Mouse (Mus musculus): ENCODE data around the gene Anks3. TPM values are rescaled to one million over a fixed set of nuclear protein-coding genes. Genes with fewer than 3 reads are reported as not detected.

The Anks3 gene
- polyA plus RNA-seq, 1 experiment from 2014 or later: 43.4 TPM

DNA sequence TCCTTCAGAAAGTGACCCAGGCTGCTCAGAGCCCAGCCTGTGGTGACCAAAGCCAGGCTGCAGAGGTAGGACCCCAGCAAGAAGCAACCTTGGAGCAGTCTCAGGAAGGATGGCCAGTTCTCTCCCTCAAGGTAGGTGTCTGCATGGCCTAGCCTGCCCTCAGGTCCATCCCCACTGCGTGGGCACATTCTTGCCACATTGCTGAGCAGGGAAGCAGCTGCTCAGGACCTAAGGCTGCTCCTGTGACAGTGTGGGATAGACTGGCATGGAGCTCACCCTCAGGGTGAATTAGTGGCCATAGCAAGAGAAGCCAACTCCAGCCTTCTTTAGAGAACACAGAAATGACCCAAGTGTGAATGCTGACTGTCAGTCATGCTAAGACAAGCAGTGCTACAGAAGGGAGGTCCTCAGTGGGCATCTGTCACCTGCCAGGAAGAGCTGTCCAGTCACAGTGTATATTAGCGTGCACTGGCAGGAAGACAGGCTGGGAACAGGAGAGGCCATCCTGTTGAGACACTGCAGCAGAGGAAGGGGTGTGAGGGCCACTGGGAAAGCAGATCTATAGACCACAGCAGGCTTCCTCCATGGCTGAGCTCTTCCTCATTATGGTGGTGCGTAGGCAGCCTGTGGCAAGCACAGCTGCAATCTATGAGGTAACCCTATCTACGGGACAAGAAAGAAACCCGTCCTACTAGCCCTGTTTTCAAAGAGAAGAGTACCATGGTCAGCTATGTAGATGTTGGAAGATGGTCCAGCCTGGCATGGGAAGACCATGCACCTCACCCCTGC, 5.2 kb upstream of the Anks3 start:
- Histone ChIP-seq H3K27me3 (replicated peaks; ENCODE audit: insufficient read depth, low read length) (no peaks in the 10 kb centered on the region), H3K9me3 (ENCODE audit: low read length) (no peaks in the 10 kb centered on the region), H3K4me2 (replicated peaks; ENCODE audit: low read depth, low read length) (no peak overlapping the region), H3K4me3 (ENCODE audit: low read depth, low read length) (no peak overlapping the region), H3K27ac (ENCODE audit: low read length) (no peak overlapping the region), H3K36me3 (ENCODE audit: insufficient read depth, low read length) (no peaks in the 10 kb centered on the region), H3K4me1 (ENCODE audit: insufficient read depth, low read depth, low read length) (no peaks in the 10 kb centered on the region), H3K9ac (replicated peaks; ENCODE audit: low read depth) (no peak overlapping the region)
- DNase-seq (ENCODE audit: low spot score): peak; percentile 41
- 80% methylated on average over 5 of the region's 5 CpGs for WGBS
- peak; percentile 32; the same call in 1 of the 2 replicates for ATAC-seq
- 0 out of 2 replicates have a peak, but pooled peaks have one; percentile 22 for TF ChIP-seq EP300 (IDR thresholded peaks at IDR 0.05)
- TF ChIP-seq CTCF (IDR thresholded peaks at IDR 0.05): no peak

DNA sequence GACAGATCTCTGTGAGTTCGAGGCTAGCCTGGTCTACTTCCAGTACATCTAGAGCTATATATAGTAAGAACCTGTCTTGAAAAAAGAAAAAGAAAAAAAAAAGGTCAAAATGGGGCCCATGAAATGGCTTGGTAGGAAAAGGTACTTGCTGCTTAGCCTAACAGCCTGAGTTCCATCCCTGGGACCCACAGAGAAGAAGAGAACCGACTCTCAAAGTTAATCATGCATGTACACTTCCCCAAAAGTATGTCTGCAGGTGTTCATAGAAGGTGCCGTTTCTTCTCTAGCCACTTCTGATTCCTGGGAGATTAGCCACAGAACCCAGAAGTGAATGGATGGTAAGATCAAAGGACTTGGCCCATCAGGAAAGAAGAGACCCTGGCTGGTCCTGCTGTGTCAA, 4.4 kb upstream of the Anks3 start:
- TF ChIP-seq CTCF (IDR thresholded peaks at IDR 0.05) (no peak), EP300 (IDR thresholded peaks at IDR 0.05) (no peak)
- WGBS: 72% methylated on average over 3 of the region's 3 CpGs
- no peaks in the 10 kb centered on the region for H3K4me1 ChIP-seq (ENCODE audit: insufficient read depth, low read depth, low read length)

DNA sequence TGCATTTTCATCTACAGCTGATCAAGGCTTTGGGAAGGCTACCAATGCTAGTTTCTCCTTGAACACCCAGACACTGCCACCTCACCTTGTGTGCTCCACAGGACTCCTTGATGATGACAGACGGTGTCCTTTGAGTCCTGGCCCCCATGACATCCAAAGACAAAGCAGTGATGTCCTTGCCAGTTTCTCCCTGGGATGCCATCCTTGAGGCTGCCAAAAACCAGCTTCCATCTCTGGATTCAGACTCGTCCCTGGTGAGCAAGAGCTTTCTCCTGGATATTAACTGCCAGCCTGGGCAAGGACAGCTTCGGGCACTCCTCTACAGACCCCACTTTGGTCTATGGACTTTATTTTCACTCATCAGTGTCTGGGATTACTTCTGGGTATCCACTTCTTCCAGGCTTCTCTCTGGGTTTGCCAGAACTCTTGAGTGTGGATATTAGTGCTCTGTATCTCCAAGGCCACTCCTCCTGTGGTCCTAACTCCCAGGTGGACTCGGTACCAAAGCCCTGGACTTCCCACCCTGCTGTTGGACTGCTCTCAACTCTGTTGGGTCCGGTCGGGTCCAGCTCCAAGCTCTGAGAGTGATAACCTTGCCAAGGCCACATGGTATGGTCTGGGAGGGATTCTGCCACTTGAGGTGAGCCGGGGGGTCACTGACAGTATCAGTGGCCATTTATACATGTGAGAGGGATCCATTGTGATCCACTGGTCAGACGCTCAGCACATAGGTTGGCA, 1.6 kb upstream of the Anks3 start:
- H3K27me3 ChIP-seq (replicated peaks; ENCODE audit: insufficient read depth, low read length): no peaks in the 10 kb centered on the region
- 87% methylated on average over 8 of the region's 8 CpGs for WGBS
- no peak for TF ChIP-seq CTCF (IDR thresholded peaks at IDR 0.05)
- TF ChIP-seq EP300 (IDR thresholded peaks at IDR 0.05): no peak
- ATAC-seq (no peak), DNase-seq (ENCODE audit: low spot score) (no peak)
- no peak overlapping the region for H3K4me3 ChIP-seq (ENCODE audit: low read depth, low read length)
- peaks cover 5% of the 10 kb centered on the region; the same call in 1 of the 2 replicates for H3K4me1 ChIP-seq (ENCODE audit: insufficient read depth, low read depth, low read length)
- no peaks in the 10 kb centered on the region for H3K36me3 ChIP-seq (ENCODE audit: insufficient read depth, low read length)
- H3K9ac ChIP-seq (replicated peaks; ENCODE audit: low read depth): no peak overlapping the region
- H3K4me2 ChIP-seq (replicated peaks; ENCODE audit: low read depth, low read length): peak overlapping the region; percentile 85; the same call in 1 of the 2 replicates
- no peaks in the 10 kb centered on the region for H3K9me3 ChIP-seq (ENCODE audit: low read length)
- no peak overlapping the region for H3K27ac ChIP-seq (ENCODE audit: low read length)

More for the DNA sequence above, 4.4 kb upstream of the Anks3 start:
- no peak for DNase-seq (ENCODE audit: low spot score)
- Histone ChIP-seq H3K4me3 (ENCODE audit: low read depth, low read length) (no peak overlapping the region), H3K9ac (replicated peaks; ENCODE audit: low read depth) (no peak overlapping the region), H3K4me2 (replicated peaks; ENCODE audit: low read depth, low read length) (no peak overlapping the region), H3K27me3 (replicated peaks; ENCODE audit: insufficient read depth, low read length) (no peaks in the 10 kb centered on the region), H3K9me3 (ENCODE audit: low read length) (no peaks in the 10 kb centered on the region), H3K36me3 (ENCODE audit: insufficient read depth, low read length) (no peaks in the 10 kb centered on the region), H3K27ac (ENCODE audit: low read length) (no peak overlapping the region)
- no peak for ATAC-seq

DNA sequence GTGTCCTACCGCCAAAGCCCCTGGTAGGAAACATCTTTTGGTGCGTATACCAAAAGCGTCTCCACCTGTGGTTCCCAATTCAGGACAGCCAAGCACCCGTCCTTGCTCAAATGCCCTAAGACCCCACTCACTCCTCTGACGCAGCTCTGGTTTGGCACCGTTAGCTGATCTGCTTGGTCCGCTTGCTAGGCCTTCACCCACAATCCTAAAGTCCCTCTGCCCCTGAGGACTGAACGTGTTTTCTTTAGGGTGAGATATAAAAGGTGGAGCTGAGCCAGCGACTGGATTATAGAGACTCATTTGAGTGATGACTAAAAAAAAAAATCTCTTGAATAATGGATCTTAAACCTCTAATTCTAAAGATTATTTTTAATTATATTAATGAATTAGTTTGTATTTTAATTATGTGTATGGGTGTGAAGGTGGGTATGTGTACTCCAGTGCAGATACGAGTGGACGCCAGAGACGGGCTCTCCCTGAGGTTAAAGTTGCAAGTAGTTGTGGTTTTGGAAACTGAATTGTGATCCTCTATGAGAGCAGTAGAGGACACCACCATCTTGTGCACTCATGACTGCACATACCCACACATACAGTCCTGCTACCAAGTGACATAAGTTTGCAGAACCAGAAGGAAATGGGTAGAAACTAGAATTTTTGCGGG, 856 bp upstream of the Anks3 start:
- Histone ChIP-seq H3K9me3 (ENCODE audit: low read length) (no peaks in the 10 kb centered on the region), H3K4me1 (ENCODE audit: insufficient read depth, low read depth, low read length) (peaks cover 5% of the 10 kb centered on the region; the same call in 1 of the 2 replicates), H3K27ac (ENCODE audit: low read length) (peak overlapping the region; percentile 88), H3K27me3 (replicated peaks; ENCODE audit: insufficient read depth, low read length) (no peaks in the 10 kb centered on the region), H3K4me3 (ENCODE audit: low read depth, low read length) (peak overlapping the region; percentile 76), H3K36me3 (ENCODE audit: insufficient read depth, low read length) (no peaks in the 10 kb centered on the region), H3K9ac (replicated peaks; ENCODE audit: low read depth) (peak overlapping the region; percentile 52; the same call in 1 of the 2 replicates), H3K4me2 (replicated peaks; ENCODE audit: low read depth, low read length) (peak overlapping the region; percentile 85)
- TF ChIP-seq EP300 (IDR thresholded peaks at IDR 0.05): no peak
- no peak for TF ChIP-seq CTCF (IDR thresholded peaks at IDR 0.05)
- no peak for ATAC-seq
- DNase-seq (ENCODE audit: low spot score): peak; percentile 24
- WGBS: 19% methylated on average over 13 of the region's 13 CpGs

DNA sequence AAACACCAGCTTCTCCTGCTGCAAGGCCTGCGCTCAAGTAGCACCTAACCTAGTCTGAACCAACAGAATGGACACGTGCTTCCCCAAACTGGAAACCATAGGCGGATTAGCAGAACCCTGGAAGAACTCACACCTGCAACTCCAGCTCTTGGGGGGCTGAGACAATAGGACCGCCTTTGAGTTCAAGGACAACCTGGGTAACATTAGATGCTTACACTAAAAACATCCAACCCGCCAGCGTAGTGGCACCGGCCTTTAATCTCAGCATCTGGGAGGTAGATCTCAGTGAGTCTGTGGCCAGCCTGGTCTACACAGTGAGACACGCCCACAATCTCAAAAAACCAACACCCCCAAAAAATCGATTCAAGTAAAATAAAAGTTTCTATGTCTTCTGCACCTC, 659 bp downstream of the Anks3 start:
- H3K4me3 ChIP-seq (ENCODE audit: low read depth, low read length): peak overlapping the region; percentile 76
- DNase-seq (ENCODE audit: low spot score) (peak; percentile 17), ATAC-seq (no peak)
- H3K27ac ChIP-seq (ENCODE audit: low read length): peak overlapping the region; percentile 88; the same call in 1 of the 2 replicates
- H3K9ac ChIP-seq (replicated peaks; ENCODE audit: low read depth): peak overlapping the region; percentile 70
- H3K36me3 ChIP-seq (ENCODE audit: insufficient read depth, low read length): 0 out of 2 replicates have a peak, but pooled peaks cover 4% of the 10 kb centered on the region
- H3K9me3 ChIP-seq (ENCODE audit: low read length): no peaks in the 10 kb centered on the region
- no peak for TF ChIP-seq EP300 (IDR thresholded peaks at IDR 0.05)
- no peak for TF ChIP-seq CTCF (IDR thresholded peaks at IDR 0.05)
- no peaks in the 10 kb centered on the region for H3K27me3 ChIP-seq (replicated peaks; ENCODE audit: insufficient read depth, low read length)
- H3K4me1 ChIP-seq (ENCODE audit: insufficient read depth, low read depth, low read length): peaks cover 5% of the 10 kb centered on the region; the same call in 1 of the 2 replicates
- WGBS: 33% methylated on average over 9 of the region's 9 CpGs
- H3K4me2 ChIP-seq (replicated peaks; ENCODE audit: low read depth, low read length): peak overlapping the region; percentile 85

DNA sequence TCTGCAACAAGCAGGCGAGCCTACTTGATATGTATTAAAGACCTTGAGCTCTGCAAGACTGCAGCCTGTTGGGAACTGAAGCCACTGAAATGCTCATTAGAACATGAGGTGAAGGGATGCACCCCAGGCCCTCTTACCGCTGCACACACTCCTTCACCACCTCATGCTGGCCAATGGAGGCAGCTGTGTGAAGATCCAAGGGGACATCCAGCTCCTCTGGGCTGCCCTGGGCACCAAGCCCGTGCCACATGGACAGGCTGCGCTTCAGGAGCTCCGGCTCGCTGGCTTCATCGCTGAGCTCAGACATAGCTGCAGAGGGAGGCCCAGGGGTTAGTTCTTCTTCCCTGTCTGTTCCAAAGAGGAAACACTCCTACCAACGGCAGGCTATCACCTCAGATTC, 3.7 kb downstream of the Anks3 start:
- Histone ChIP-seq H3K27me3 (replicated peaks; ENCODE audit: insufficient read depth, low read length) (no peaks in the 10 kb centered on the region), H3K4me3 (ENCODE audit: low read depth, low read length) (no peak overlapping the region), H3K4me2 (replicated peaks; ENCODE audit: low read depth, low read length) (no peak overlapping the region), H3K27ac (ENCODE audit: low read length) (no peak overlapping the region), H3K36me3 (ENCODE audit: insufficient read depth, low read length) (0 out of 2 replicates have a peak, but pooled peaks cover 4% of the 10 kb centered on the region), H3K9me3 (ENCODE audit: low read length) (no peaks in the 10 kb centered on the region), H3K4me1 (ENCODE audit: insufficient read depth, low read depth, low read length) (peaks cover 5% of the 10 kb centered on the region; the same call in 1 of the 2 replicates), H3K9ac (replicated peaks; ENCODE audit: low read depth) (no peak overlapping the region)
- DNase-seq (ENCODE audit: low spot score): no peak
- no peak for ATAC-seq
- WGBS: 84% methylated on average over 8 of the region's 8 CpGs
- TF ChIP-seq CTCF (IDR thresholded peaks at IDR 0.05) (no peak), EP300 (IDR thresholded peaks at IDR 0.05) (no peak)
